Mouse (Mus musculus): ENCODE results near the gene Ywhaq.

DNA sequence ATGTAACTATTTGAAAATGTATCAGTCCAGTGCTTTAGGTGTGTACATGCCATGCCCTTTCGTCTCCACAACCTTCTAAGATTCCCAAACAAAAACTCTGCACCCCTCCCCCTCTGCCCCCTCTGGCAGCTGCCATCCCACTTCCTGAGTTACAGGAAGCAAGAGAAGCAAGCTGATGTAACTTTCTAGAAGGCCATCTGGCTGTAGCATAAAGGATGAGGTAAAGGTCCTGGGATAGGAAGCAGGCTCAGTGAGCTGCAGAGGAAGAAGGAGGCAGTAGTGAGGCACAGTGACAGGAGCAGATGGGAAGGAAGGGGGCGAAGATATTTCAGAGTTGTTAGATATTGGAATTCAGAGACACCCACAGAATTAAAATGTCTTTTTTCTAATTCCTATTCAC, 13.6 kb upstream of the Ywhaq start:
- TF ChIP-seq CTCF (IDR thresholded peaks at IDR 0.05; ENCODE audit: control insufficient read depth, insufficient read depth, low read length) (no peak), POLR2A (IDR thresholded peaks at IDR 0.05; ENCODE audit: borderline replicate concordance, control insufficient read depth, low read depth, low read length) (no peak)

Data from bone marrow, adult 2 months (tissue).